Mouse (Mus musculus): Measurements from ENCODE around the gene Mbnl1. TPM values are rescaled to one million over a fixed set of nuclear protein-coding genes. Genes with fewer than 3 reads are reported as not detected.

Mbnl1 gene
- total RNA-seq, 2 experiments from 2014 or later, result 142 to 145 TPM

- TF ChIP-seq CTCF (IDR thresholded peaks at IDR 0.05), result no peak
- Histone ChIP-seq H3K27ac (no peak overlapping the region), H3K4me3 (no peak overlapping the region)
- intact Hi-C loops (cut with DNase I), result loop anchor here (10.0 kb wide), 1 partner anchor 728 kb away; no protein-coding TSS in a partner anchor
- DNase-seq (ENCODE audit: extremely low spot score in 1 of 2, low spot score in 2 of 2), result no peak
Measured at GRCm38 (mm10) chr3:60602923-60603549, 130.4 kb downstream of the Mbnl1 start.

GRCm38 (mm10) chr3:60603637-60604036, 131.0 kb downstream of the Mbnl1 start:
- no peak for DNase-seq (ENCODE audit: extremely low spot score in 1 of 2, low spot score in 2 of 2)
- Histone ChIP-seq H3K27ac (no peak overlapping the region), H3K4me3 (no peak overlapping the region)
- intact Hi-C loops (cut with DNase I), result loop anchor here (10.0 kb wide), 1 partner anchor 729 kb away; no protein-coding TSS in a partner anchor
- no peak for TF ChIP-seq CTCF (IDR thresholded peaks at IDR 0.05)

- no peak for DNase-seq (ENCODE audit: extremely low spot score in 1 of 2, low spot score in 2 of 2)
- TF ChIP-seq CTCF (IDR thresholded peaks at IDR 0.05), result no peak
- Histone ChIP-seq H3K4me3 (no peak overlapping the region), H3K27ac (no peak overlapping the region)
- intact Hi-C loops (cut with DNase I), result loop anchor here (10.0 kb wide), 1 partner anchor 729 kb away; no protein-coding TSS in a partner anchor
Measured at GRCm38 (mm10) chr3:60604205-60604604, 131.6 kb downstream of the Mbnl1 start.

- no peak for DNase-seq (ENCODE audit: extremely low spot score in 1 of 2, low spot score in 2 of 2)
- Histone ChIP-seq H3K27ac (no peak overlapping the region), H3K4me3 (no peak overlapping the region)
- intact Hi-C loops (cut with DNase I), result loop anchor here (10.0 kb wide), 1 partner anchor 734 kb away; no protein-coding TSS in a partner anchor
- TF ChIP-seq CTCF (IDR thresholded peaks at IDR 0.05), result peak; percentile 78
Measured at GRCm38 (mm10) chr3:60608952-60609403, 136.3 kb downstream of the Mbnl1 start.

GRCm38 (mm10) chr3:60611839-60612238, 139.2 kb downstream of the Mbnl1 start:
- H3K4me3 ChIP-seq, result no peak overlapping the region
- intact Hi-C loops (cut with DNase I), result loop anchor here (5.0 kb wide), 2 partner anchors 110 to 205 kb away; no protein-coding TSS in a partner anchor
- H3K27ac ChIP-seq, result no peak overlapping the region
- TF ChIP-seq CTCF (IDR thresholded peaks at IDR 0.05), result peak; percentile 84
- peak; percentile 33 to 34 for DNase-seq (ENCODE audit: extremely low spot score in 1 of 2, low spot score in 2 of 2)

GRCm38 (mm10) chr3:60613121-60613520, 140.5 kb downstream of the Mbnl1 start:
- TF ChIP-seq CTCF (IDR thresholded peaks at IDR 0.05), result no peak
- intact Hi-C loops (cut with DNase I), result loop anchor here (5.0 kb wide), 2 partner anchors 111 to 206 kb away; no protein-coding TSS in a partner anchor
- DNase-seq (ENCODE audit: extremely low spot score in 1 of 2, low spot score in 2 of 2), result no peak
- Histone ChIP-seq H3K4me3 (no peak overlapping the region), H3K27ac (no peak overlapping the region)

GRCm38 (mm10) chr3:60614516-60614915, 141.9 kb downstream of the Mbnl1 start:
- DNase-seq (ENCODE audit: extremely low spot score in 1 of 2, low spot score in 2 of 2), result no peak
- Histone ChIP-seq H3K4me3 (no peak overlapping the region), H3K27ac (no peak overlapping the region)
- intact Hi-C loops (cut with DNase I), result loop anchor here (5.0 kb wide), 2 partner anchors 112 to 207 kb away; no protein-coding TSS in a partner anchor
- no peak for TF ChIP-seq CTCF (IDR thresholded peaks at IDR 0.05)

- intact Hi-C loops (cut with DNase I), result no loop called here
- peak overlapping the region; percentile 40; the same call in 1 of the 2 replicates for H3K27ac ChIP-seq
- H3K4me3 ChIP-seq, result no peak overlapping the region
- DNase-seq (ENCODE audit: extremely low spot score in 1 of 2, low spot score in 2 of 2), result no peak
- TF ChIP-seq CTCF (IDR thresholded peaks at IDR 0.05), result no peak
Measured at GRCm38 (mm10) chr3:60615057-60615606, 142.5 kb downstream of the Mbnl1 start.

GRCm38 (mm10) chr3:60615615-60616014, 143.0 kb downstream of the Mbnl1 start:
- intact Hi-C loops (cut with DNase I), result no loop called here
- no peak for TF ChIP-seq CTCF (IDR thresholded peaks at IDR 0.05)
- H3K27ac ChIP-seq, result peak overlapping the region; percentile 40; the same call in 1 of the 2 replicates
- H3K4me3 ChIP-seq, result no peak overlapping the region
- no peak for DNase-seq (ENCODE audit: extremely low spot score in 1 of 2, low spot score in 2 of 2)

- intact Hi-C loops (cut with DNase I), result no loop called here
- no peak for DNase-seq (ENCODE audit: extremely low spot score in 1 of 2, low spot score in 2 of 2)
- Histone ChIP-seq H3K27ac (0 out of 2 replicates have a peak overlapping the region, but pooled peaks have one; percentile 40), H3K4me3 (no peak overlapping the region)
- TF ChIP-seq CTCF (IDR thresholded peaks at IDR 0.05), result no peak
Measured at GRCm38 (mm10) chr3:60616147-60616546, 143.5 kb downstream of the Mbnl1 start.

- DNase-seq (ENCODE audit: extremely low spot score in 1 of 2, low spot score in 2 of 2), result no peak
- no peak for TF ChIP-seq CTCF (IDR thresholded peaks at IDR 0.05)
- intact Hi-C loops (cut with DNase I), result no loop called here
- no peak overlapping the region for H3K4me3 ChIP-seq
- H3K27ac ChIP-seq, result no peak overlapping the region
Measured at GRCm38 (mm10) chr3:60617643-60618042, 145.0 kb downstream of the Mbnl1 start.

GRCm38 (mm10) chr3:60620236-60620635, 147.6 kb downstream of the Mbnl1 start:
- DNase-seq (ENCODE audit: extremely low spot score in 1 of 2, low spot score in 2 of 2), result no peak

More at GRCm38 (mm10) chr3:60620236-60620635, 147.6 kb downstream of the Mbnl1 start:
- TF ChIP-seq CTCF (IDR thresholded peaks at IDR 0.05), result no peak
- Histone ChIP-seq H3K4me3 (no peak overlapping the region), H3K27ac (no peak overlapping the region)
- intact Hi-C loops (cut with DNase I), result no loop called here

Data from left cerebral cortex, adult 2 months (tissue).